Mouse (Mus musculus): ENCODE data around the gene Nkd1. TPM values are rescaled to one million over a fixed set of nuclear protein-coding genes. Genes with fewer than 3 reads are reported as not detected.

Nkd1 gene
- total RNA-seq (2015), result not detected in 2 replicates
- 0.07 TPM in 1 of 2 replicates, not detected in the other for total RNA-seq (2017)

DNA sequence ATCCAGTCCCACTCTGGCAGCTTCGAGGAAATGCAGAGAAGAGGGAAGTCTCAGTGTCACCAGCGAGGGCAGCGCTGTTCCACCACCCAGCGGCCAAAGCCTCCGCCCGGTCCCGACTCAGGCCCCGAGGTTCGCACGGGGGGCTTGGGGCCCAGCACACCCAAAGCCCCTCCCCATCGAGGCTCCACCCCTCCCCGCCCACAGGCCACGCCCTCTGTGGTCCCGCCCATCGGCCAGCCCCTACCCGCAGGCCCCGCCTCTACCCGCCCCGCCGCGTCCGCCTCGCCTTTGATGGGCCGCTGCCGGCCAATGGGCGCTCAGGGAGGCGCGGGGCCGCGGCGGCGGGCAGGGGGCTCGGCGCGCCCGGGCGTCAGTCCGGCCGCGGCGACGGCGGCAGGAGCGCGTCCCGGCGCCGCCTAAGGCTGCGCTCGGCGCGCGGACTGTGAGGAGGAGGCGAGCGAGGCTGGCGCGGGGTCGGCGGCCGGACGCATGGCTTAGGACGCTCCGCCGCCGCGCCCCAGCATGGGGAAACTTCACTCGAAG, at the start of gene Nkd1:
Gene Nkd1 (plus strand): TSS at position 370 of the 543 bp plus-strand sequence.
- ATAC-seq (ENCODE audit: poor library complexity, severe bottlenecking), result peak; percentile 65

DNA sequence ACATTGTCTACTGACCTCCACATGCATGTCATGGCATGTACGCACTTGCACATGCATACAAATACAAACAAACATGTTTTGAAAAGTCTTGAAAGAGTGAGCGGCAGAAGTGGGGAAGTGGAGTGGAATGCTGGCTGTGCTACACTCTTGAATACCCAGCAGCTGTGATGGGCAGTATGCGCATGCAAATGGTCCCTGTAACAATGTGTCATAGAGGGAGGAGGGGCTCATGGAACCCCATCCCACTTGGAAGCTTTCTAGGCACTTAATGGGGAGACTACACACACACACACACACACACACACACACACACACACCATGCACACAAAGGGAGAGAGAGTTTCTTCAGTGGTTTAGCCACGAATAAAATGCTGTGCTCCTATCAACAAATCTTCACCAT, 39.9 kb upstream of the Nkd1 start:
- ATAC-seq (ENCODE audit: poor library complexity, severe bottlenecking), result no peak

DNA sequence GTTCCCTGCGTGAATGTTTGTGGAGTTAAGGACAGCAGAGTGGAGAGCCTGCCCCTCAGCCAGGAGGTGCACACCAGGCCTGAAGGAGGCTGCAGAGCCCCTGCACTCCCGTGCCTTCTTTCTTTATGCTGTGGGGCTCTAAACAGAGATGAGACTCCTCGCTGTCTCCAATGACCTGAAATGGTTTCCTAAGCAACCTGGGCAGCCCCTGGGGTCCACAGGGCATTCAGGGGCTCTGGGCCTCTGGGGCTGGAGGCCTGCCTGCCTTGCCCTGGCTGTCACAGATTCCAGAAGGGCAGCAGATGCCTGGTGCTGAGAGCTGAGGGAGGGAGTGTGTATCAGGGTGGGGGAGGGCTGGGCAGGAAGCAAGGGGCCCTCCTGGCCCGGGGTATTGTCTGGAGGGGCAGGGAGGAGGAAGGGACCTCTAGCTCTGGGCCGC, 32.7 kb upstream of the Nkd1 start:
- no peak for ATAC-seq (ENCODE audit: poor library complexity, severe bottlenecking)

DNA sequence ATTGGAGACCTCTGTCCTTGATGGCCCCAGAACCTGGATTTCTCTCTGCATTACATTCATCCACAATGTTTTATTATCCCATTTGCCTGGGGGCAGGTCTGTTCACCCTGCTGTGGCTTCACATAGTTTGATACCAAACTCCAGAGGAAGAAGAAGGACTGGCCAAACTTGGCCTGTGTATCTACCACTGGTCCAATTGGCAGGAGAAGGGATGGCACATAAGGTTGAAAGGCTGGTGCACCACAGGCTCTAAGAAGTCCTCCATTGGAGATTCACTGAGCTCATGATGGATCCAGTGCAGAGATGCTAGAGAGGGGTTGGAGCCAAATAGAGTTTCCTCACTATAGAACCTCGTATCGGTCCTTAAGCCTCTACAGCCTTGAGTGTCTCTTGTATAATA, 27.1 kb upstream of the Nkd1 start:
- ATAC-seq (ENCODE audit: poor library complexity, severe bottlenecking), result no peak

DNA sequence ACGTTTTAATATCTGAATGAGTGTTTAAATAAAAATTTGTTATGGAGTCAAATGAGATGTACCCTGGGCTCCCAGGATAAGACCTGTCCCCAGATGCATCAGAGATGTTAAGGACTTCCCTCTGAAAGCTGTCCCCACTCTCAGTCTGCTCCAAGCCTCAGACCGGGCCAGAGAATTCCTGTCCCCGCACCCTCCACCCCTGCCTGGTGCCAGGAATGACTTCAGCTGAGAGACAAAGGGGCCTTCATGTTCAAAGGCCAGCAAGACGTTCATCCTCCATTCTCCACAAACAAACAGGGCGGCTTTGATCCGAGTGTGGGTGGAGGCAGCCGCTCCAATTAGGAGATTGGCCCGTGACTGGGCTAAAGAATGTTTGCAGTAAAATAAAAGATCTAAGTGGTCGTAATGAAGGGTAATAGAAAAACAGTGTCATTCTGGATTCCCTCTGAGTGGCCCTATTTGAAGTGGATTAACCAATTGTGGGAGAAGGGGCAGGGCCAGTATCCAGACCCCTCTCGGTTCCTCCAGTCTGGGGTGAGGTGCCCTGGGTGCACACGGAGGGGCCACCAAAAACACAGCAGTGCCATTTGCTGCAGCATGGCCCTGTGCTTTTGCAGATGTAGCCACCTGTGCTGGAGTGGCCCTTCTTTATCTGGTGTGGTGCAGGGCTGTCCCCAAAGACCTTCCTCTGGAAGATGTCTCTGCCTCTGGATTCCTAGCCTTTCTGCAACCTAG, 25.9 kb upstream of the Nkd1 start:
- ATAC-seq (ENCODE audit: poor library complexity, severe bottlenecking), result no peak

DNA sequence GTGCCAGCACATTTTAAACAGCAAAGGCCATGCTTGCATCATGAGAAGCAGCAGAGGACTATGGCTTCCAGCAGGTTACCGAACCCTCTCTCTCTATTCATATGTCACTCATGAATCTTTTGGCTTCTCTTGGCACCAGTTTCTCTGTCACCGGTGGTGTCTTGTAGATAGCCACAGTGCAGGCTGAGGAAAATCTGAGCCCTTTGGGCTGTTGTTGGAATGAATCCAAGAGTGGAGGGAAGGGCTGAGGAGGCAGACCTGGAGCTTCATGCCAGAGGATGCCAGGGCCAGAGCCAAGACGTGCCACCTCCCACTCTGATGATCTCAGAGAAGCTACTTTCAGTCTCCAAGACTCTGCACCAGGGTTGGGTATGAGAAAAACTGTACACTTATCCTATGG, 19.0 kb upstream of the Nkd1 start:
- no peak for ATAC-seq (ENCODE audit: poor library complexity, severe bottlenecking)

DNA sequence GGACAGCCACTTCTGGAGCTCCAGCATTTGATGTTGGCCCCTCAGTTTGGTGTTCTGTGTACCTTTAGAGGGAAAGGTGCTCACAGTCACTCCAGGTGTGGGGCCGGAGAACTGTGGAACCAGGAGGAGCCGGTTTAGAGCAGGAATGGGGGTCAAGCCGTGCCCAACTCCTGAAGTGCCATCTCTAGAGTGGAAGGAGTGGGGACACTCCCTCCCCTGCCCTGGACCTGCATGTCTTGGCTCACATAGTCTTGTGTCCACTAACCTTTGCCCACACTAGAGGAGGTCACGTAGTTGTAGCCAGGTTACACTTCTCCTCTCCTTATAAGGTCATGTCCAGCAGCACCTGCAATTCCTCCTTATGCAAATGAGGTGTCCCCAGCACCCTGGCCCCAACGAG, 14.2 kb upstream of the Nkd1 start:
- no peak for ATAC-seq (ENCODE audit: poor library complexity, severe bottlenecking)

DNA sequence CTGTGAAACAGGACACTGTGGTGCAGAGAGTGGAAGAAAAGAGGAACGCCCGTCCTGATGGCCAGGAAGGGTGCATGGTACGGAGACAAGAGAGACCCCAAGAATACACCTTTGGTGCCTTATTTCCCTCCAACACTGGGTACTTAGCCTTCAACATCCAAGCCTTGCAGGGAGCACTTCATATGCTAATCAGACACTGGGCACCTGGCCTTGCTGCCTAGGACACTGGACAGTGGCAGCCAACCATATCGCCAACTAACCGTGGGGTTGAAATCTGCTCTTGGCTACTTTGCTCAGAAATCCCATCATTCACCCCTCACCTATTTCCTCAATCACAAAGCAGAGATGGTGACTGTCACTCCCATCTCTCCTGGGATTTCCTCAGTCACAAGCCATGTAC, 10.1 kb upstream of the Nkd1 start:
- no peak for ATAC-seq (ENCODE audit: poor library complexity, severe bottlenecking)

DNA sequence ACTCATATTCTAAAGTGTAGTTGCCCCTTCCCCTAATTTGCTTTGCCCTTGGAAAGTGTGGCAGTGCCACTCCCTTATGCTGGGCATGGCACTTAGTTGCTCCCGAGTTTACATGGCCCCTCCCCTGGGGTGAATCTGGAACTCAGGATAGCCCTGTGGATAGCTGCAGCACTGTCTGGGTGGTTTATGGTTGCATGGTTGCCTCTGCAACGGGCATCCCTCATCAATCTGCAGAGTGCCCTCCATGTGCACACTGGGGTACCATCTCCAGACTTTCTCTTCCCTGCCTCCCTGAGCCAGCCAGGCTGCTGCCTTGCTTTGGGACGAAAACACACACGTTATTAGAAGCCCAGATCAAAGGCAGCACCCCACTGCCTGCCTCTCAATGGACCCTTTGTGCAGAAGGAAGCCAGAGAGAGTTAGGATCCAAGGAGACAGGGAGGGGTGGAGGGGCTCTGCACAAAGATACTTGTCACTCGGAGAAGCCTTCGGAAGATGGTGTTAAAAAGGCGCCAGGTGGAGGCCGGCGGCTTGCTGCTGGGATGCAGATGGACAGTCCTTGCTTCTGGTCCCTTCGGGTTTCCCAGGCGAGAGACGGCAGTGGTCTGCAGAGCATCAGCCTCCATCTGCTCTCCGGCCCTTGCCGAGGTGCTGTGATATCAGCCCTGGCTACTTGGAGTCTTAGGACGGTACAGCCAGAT, 8.9 kb upstream of the Nkd1 start:
- no peak for ATAC-seq (ENCODE audit: poor library complexity, severe bottlenecking)

DNA sequence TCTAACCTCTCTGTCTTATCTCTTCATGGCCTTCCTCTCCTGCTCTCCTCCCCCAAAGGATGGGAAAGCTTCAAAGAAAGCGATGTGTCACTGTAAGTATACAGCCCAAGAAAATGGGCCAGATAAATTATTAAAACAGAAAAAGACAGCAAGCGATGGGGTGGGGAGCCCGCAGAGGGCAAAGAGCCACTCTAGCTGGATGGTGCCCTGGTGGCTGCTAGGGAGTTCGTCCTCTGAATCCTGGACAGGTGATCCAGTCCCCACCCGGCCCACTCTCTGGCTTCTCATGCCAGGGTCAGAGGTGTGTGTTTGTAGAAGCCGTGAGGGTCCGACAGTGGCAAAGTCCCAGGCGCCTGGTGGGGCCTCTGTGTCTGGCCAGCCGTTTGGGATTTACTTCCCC, 3.1 kb upstream of the Nkd1 start:
- no peak for ATAC-seq (ENCODE audit: poor library complexity, severe bottlenecking)

DNA sequence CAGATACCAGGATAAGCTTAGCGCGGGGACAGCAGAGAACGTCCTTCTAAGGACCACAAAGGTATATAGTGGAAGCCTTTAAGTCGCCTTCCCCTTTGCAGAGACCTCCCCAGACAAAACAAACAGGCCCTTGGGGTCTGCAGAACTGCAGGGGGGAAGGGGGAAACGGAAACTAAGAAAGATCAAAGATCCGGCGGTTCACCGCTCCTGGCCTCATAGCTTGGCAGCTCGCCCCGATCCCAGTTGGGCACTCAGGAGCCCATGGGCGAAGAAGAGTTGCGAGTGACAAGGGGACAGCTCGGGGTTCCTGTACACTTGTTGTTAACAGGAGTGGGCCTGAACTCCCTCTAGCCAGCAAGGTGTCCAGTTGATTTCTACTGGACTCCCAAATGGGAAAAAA, 773 bp upstream of the Nkd1 start:
- no peak for ATAC-seq (ENCODE audit: poor library complexity, severe bottlenecking)

DNA sequence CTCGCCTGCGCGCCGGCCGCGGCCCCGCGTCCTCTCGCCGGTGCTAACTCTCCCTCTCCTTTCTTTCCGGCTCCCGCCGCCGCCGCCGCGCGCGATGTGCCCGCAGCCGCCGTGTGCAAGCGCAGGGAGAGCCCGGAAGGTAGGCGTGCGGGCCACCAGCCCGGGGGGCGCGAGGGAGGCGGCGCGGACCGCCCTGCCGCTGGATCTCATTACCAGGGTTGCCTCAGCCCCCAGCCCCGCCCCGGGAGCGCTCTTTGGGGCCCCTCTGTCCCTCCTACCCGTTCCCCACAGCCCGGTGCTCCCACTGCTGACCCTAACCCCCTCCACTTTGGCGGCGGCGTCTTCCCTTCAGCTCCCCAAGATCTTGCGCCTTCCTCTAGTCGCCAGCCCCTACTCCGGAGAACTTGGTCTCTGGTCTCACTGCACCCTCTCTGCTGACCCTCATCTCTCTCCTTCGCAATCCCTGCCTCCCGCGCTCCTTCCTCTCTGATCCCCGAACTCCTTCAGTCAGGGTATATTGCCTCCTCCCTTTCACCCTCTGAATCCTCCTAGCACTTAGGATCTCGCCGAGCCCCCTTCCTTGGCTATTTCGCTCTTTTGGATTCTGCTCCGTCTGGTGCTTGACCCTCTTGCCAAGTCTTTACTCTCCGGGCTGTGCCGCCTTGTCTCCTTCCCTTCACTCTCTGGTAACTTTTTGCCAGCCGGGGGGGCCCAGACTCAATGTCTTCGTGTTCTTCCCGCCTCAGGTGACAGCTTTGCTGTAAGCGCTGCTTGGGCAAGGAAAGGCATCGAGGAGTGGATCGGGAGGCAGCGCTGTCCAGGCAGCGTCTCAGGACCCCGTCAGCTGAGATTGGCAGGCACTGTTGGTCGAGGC, 624 bp downstream of the Nkd1 start:
- ATAC-seq (ENCODE audit: poor library complexity, severe bottlenecking), result peak; percentile 36; the same call in 1 of the 2 replicates

DNA sequence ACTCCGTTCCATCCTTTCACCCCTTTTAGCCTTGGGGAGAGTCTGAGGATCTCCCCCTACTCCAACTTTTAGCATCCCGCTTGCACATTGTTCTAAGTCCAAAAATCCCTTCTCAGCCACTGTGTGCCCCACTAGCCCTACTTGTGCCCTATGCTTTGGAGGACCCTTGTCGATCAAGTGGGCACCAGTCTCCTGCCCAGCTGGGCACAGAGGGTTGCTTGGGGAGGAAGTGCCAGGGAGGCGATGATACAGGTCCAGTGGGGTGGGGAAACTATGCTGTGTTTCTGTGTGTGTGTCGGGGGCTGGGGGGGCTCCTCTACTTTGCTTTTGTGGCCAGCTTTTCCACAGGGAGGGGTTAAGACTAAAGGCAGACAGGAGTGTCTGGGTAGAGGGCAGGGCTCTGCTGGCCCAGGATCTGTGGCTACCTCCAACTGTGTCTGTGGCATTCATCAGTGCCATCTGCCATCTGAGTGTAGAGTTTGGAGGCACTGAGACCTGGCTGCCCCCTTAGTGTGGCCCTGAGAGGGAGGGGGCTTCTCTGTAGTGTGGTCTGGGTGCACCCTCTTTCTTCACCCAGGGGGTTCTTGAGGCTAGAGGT, 1.4 kb downstream of the Nkd1 start:
- no peak for ATAC-seq (ENCODE audit: poor library complexity, severe bottlenecking)

DNA sequence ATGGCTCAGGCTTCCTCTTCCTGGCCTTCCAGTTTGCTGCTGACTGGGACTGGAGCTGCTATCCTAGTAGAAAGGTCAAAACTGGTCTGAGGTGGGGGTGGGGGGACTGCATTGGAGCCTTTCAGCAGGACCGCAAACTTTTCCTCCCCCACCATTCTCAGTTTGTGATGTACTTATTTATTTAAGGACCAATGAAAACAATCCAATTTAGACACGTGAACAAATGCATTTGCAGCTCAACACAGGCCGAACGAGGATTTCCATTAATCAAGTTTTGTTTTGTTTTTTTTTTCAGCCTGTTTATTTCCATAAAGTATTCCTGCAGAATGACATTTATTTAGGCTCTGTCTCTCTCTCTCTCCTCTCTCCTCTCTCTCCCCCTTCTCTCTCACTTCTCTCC, 2.5 kb downstream of the Nkd1 start:
- no peak for ATAC-seq (ENCODE audit: poor library complexity, severe bottlenecking)

DNA sequence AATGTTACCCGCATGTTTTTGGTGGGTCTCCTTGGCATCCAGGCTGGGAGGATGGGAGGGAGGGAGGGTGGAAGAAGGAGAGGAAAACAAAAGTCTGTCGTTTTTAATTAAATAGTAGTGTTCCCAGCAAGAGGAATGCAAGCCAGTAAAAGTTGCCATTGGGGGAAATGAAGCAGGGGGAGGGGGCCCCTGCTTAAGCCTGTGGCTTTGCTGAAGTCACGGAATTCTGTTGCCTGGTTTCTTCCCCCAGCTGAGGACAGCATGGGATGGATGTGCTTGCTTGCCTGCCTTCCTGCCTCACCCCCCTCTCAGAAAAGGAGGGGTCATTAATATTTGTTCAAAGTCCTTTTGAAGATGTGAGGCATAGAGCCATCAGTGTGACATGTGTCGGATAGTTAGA, 3.0 kb downstream of the Nkd1 start:
- ATAC-seq (ENCODE audit: poor library complexity, severe bottlenecking), result no peak

DNA sequence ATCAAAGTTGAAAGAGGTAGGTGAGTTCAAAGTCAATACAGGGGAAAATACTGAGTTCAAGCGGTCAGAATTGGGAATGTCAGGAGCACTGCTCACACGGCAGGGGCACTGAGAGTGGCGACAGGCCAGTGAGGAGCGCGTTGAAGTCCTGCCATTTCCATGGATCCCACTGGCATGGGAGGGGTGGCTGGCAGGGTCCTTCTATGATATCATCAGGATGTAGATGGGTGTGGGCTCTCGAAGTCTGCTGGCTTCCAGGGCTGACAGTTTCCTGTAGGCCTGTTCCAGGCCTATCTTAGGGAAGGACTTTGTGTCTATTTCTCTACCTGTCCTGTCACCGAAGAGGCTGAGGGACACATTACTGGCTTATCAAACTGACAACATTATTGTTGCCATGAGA, 3.7 kb downstream of the Nkd1 start:
- ATAC-seq (ENCODE audit: poor library complexity, severe bottlenecking), result no peak

DNA sequence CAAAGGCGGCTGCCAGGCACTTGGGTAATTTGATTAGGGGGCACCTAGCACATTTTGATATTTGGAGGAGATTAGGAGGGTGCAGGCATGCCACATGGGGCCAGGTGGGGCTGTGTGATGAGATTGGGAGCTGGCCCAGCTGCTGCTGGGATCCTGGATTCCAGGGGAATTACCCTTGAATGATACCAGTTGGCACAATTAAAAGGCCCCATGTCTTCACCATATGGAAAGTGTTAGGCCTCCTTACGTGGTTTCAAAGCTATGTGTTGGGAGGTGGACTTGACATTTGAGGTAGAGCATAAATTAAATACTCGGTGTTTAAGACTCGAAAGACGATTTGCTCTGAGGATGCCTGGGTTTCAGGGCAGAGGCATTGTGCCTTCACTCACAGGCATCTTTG, 5.1 kb downstream of the Nkd1 start:
- no peak for ATAC-seq (ENCODE audit: poor library complexity, severe bottlenecking)

DNA sequence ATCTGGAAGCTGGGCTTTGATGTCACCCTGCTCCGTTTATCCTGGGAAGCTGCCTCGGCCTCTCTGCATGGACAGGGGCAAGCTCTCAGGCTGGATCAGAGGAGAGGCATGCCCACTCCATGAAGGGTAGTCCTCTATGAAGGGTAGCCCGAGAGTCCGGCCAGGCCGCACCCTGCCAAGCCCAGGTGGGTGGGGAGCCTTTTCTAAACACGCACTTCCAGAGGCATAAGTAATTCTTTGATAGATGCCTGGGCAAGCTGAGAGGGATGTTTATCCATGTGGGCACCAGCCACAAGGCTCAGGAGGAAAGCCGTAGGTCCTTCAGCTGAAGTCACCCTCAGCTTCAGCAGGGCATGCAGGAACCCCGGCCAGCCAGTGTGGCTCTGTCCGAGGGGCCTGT, 7.0 kb downstream of the Nkd1 start:
- no peak for ATAC-seq (ENCODE audit: poor library complexity, severe bottlenecking)

DNA sequence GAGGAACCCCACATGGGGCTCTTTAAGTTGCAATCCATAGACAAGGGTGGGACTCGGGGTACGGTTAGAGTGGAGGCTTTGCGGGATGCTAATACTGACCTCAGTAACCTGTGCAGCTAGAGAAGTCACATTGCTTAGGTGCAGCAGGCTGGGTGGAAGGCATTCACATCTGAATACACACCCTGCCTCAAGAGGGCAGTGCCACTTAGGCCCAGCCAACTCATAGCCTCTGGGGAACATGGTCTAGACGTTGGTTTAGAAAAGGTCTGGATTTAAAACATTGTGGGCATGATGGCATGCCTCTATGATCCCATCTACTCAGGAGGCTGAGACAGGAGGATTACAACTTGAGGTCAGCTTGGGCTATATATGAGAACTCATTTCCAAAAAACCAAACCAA, 8.6 kb downstream of the Nkd1 start:
- no peak for ATAC-seq (ENCODE audit: poor library complexity, severe bottlenecking)

DNA sequence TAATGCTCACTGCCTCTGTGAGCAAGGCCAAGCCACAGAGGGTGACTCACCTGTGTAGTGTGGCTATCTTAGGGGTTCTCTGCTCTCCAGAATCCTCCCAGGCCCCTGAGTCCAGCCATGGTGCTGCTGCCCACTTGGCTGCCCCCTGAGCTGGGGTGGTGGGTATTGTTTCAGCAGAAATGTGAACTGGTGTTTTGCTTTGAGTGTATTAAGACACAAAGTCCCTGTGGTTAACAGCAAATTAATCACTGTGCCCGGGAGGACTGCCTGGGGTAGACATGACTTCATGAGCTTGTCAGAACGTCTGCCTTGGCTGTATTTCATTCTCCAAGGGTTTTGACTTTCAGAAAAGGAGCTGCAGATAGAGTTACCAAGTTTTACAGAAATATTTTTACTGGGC, 15.9 kb downstream of the Nkd1 start:
- ATAC-seq (ENCODE audit: poor library complexity, severe bottlenecking), result no peak
